8 mouse cellular contexts compared by ENCODE assay signal in genomic region chr12:116485591-116486403, GRCm38 (mm10). TPM values are rescaled to one million over a fixed set of nuclear protein-coding genes. Genes with fewer than 3 reads are reported as not detected.
DNase-seq lines count a peak whose midpoint lies in the region; ATAC-seq lines count a peak whose summit lies in the region.

Gene Ptprn2 (plus strand): TSS chr12:116485720.

- H3K27me3 ChIP-seq in embryonic facial prominence, embryonic 13.5 days = peaks cover 32% of the 10 kb centered on the region
- H3K27me3 ChIP-seq in liver, embryonic 13.5 days = peaks cover 54% of the 10 kb centered on the region

- intact Hi-C loops in heart, postnatal 14 days (cut with DNase I) = no loop called here

- no peak within 1 kb of the TSS for H3K27ac ChIP-seq in embryonic facial prominence, embryonic 13.5 days
- no peak within 1 kb of the TSS for H3K27ac ChIP-seq in liver, embryonic 13.5 days

- WGBS in embryonic facial prominence, embryonic 13.5 days = under 1% methylated on average over 57 of the region's 86 CpGs
- 1% methylated on average over 84 of the region's 86 CpGs for WGBS in liver, embryonic 13.5 days (ENCODE audit: insufficient replicate concordance)

- no peaks in the 10 kb centered on the region for H3K9me3 ChIP-seq in embryonic facial prominence, embryonic 13.5 days
- H3K9me3 ChIP-seq in liver, embryonic 13.5 days (replicated peaks) = no peaks in the 10 kb centered on the region

- peak within 1 kb of the TSS; percentile 99 for H3K4me2 ChIP-seq in embryonic facial prominence, embryonic 13.5 days
- peak within 1 kb of the TSS; percentile 73 for H3K4me2 ChIP-seq in liver, embryonic 13.5 days

- peak within 1 kb of the TSS; percentile 54; the same call in 1 of the 2 replicates for H3K9ac ChIP-seq in embryonic facial prominence, embryonic 13.5 days
- H3K9ac ChIP-seq in liver, embryonic 13.5 days = no peak within 1 kb of the TSS

- peak; percentile 85 for ATAC-seq in embryonic facial prominence, embryonic 13.5 days (ENCODE audit: insufficient number of reproducible peaks, insufficient read depth, low FRiP score, low TSS enrichment, low read depth)
- ATAC-seq in liver, embryonic 13.5 days (ENCODE audit: low read depth) = peak; percentile 88

- peaks cover 9% of the 10 kb centered on the region for H3K4me1 ChIP-seq in embryonic facial prominence, embryonic 13.5 days
- H3K4me1 ChIP-seq in liver, embryonic 13.5 days (replicated peaks) = peaks cover 12% of the 10 kb centered on the region

- DNase-seq in urinary bladder, adult 18-20 months (ENCODE audit: low spot score in 2 of 2) = peak; percentile 2 to 11
- DNase-seq in urinary bladder, postnatal 10 days (ENCODE audit: low spot score) = no peak
- DNase-seq in heart, postnatal 14 days = peak; percentile 62 to 69
- peak; percentile 86 to 89 for DNase-seq in kidney, postnatal 4 days
- DNase-seq in liver, embryonic 13.5 days = peak; percentile 36
- peak; percentile 87 for DNase-seq in neural tube, embryonic 10.5 days (ENCODE audit: extremely low spot score, low spot score)
- DNase-seq in telencephalon, adult 2 months (ENCODE audit: low read depth, low spot score) = peak; percentile 48

- no peaks in the 10 kb centered on the region for H3K36me3 ChIP-seq in embryonic facial prominence, embryonic 13.5 days
- H3K36me3 ChIP-seq in liver, embryonic 13.5 days = no peaks in the 10 kb centered on the region

- peak within 1 kb of the TSS; percentile 55 for H3K4me3 ChIP-seq in embryonic facial prominence, embryonic 13.5 days
- H3K4me3 ChIP-seq in liver, embryonic 13.5 days (replicated peaks) = peak within 1 kb of the TSS; percentile 53

RNA-seq across cellular contexts. Expression of gene Ptprn2, which starts in this region (rescaled TPM):
- polyA plus RNA-seq in embryonic facial prominence, embryonic 13.5 days (2015; fragmentation: Nextera tagmentation; extraction: Ambion mirVana) = 0.08 and 0.15 TPM in 2 replicates
- under 1 TPM; 0.12 to 0.19 TPM for total RNA-seq in heart, postnatal 14 days (2021)
- 0.03 and 0.05 TPM in 2 replicates for polyA plus RNA-seq in liver, embryonic 13.5 days (2015; fragmentation: Nextera tagmentation; extraction: Ambion mirVana)

Comparison
In these comparisons a context has a peak if more than half of its experiments do, and no peak if none do; other contexts are left out.
1. Peak in ATAC-seq, H3K4me3 ChIP-seq, H3K9ac ChIP-seq and H3K4me2 ChIP-seq in embryonic facial prominence, embryonic 13.5 days; RNA of the gene not detected or under 1 TPM.
2. Peak in DNase-seq in heart, postnatal 14 days; RNA of the gene not detected or under 1 TPM.
3. Peak in DNase-seq, ATAC-seq, H3K4me3 ChIP-seq and H3K4me2 ChIP-seq in liver, embryonic 13.5 days; RNA of the gene not detected or under 1 TPM.